Mouse (Mus musculus) adrenal gland, adult (tissue): ENCODE data around the gene B4galt5.
"Not testable (repeated sequence)": the region's sequence is repeated elsewhere in the genome, so short reads cannot be mapped to it uniquely, and the experiment has no call there.

Source experiments
- DNase-seq, 2 experiments: peaks; one replicate each; pipeline ENCODE4 v3.0.0; 2022 to 2023; ENCODE audit warnings: low spot score in 1 of 2; ENCODE audit not compliant: inconsistent age in 2 of 2

B4galt5 gene

DNA sequence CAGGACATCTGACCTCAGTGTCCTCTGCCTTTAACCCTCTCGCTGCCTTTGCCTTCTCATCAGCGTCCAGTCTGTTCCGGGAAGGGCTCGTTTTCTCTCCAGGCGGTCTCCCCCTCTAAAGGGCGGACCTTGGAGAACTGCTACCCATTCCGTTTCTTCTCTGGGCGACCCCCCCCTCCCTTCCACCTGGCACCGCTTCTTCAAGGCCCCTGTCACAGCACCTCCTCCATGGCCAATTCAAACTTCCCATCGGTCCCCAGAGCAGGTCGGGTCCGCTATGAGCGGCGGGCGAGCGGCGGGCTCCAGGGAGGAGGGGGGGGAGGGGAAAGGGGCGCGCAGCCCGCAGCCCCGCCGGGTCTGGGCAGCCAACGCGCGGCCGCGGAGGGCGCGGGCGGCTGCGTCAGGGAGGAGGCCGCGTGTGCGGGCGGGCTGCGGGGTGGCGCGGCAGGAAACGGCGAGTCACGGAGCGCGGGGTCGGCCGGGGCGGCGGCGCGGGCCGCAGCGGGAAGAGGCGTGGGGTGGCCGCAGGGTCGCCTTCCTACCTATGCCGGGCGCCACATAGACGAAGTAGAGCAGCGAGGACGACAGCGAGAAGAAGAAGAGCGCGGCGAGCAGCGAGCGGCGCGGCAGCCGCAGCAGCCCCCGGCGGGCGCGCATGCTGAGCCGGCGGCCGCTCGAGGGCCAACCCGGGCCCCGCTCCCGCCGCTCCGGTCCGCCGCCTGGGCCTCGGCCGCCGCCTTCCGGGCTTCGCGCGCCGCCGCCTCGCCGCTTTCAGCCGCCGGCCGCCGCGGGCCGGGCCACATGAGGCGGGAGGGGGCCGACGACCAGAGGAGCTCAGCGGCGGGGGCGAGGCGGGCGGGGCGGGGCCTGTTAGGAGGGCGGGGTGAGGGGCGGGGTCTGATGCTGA, at the start of gene B4galt5:
Gene B4galt5 (minus strand): TSS at position 808 of the 907 bp plus-strand sequence.
- peak; percentile 53 to 79 for DNase-seq

DNA sequence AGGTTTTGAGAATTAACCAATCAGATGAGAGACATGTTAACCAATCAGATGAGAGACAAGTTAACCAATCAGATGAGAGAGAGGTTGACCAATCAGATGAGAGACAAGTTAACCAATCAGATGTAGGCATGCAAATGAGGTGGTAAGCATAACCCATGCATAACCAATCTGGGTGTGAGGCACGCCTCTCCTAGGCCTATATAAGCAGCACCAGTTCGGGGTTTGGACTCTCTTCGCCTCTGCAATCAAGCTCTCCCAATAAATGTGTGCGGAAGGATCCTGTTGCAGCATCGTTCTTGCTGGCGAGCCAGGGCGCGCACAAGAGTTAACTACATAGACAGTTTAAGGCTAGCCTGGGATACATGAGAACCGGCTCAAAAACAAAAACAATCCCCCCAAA, 47.4 kb upstream of the B4galt5 start:
- not testable (repeated sequence) for DNase-seq

GRCm38 (mm10) chr2:167394426-167394825, 45.4 kb upstream of the B4galt5 start:
- DNase-seq: no peak

DNA sequence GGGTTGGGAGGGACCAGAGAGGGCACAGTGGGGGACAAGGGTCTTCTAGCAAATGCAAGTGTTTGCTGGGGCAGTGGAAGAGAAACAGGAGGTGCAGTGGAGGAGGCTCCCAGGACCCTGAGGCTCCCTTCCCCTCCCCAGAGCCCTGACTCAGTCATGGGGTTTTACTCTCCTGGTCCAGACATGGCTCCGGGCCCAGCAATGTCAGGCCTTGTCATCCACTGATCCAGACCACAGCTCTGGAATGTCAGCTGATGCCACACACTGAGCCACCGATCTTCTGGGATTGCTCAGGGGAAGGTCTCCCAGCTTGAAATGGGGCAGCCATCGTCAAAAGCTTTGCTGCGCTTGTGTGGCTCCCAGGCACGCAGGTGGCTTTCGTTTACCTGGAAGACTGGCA, 38.0 kb upstream of the B4galt5 start:
- peak in 1 of 2 experiments; percentile 47 for DNase-seq

- DNase-seq: no peak
Measured at GRCm38 (mm10) chr2:167386456-167386855, 37.5 kb upstream of the B4galt5 start.

DNA sequence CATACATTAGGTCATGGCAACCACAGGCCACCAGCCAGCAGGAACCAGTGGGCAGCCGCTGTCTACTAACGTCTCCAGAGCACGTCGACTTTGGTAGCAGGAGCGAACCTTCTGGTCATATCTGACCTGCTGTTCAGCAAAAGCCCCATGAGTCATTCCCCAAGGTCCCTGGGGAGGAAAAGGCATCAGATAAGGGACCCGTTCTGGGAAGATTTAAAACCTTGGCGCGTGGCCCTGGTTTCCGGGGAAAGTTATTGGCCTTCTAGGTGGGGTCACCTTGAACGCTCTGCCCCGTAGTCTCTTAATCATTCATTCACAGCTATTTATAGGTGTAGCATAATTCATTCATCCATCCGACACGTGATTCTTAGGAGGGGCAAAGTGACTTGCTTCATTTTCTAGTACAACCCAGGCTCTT, 34.7 kb upstream of the B4galt5 start:
- peak; percentile 98 to 99 for DNase-seq

DNA sequence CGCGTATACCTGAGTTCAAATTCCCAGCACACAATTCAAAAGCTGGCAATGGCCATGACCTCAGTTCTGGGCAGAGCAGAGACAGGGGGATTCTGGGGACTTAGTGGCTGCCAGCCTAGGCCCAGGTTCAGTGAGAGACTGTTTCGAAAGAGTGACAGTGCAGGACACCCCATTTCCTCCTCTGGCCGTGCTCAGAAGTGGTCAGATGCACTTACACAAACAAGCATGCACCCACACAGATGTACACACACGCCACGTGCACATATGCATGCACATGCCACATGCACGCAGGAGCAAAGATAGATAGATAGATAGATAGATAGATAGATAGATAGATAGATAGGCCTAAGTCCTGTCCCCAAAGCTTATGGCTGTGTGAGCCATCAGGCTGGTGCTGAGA, 33.4 kb upstream of the B4galt5 start:
- no peak for DNase-seq

DNA sequence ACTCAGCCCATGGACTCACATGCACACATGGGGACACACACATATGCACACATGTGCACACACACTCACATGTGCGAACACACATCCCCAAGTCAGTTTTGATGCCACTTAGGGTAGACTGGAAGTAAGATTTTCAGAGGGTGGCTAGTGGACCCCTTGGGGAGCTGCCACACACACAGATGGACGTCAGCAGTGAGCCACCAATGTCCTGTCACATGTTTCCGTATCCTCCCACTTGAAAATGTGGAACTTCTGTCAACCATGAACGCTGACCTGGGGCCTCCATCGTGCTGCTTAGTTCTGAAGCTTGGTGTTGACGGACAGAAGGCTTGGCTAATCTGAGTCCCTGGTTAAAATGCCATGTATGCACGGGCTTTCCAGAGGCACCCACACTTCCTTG, 32.6 kb upstream of the B4galt5 start:
- no peak for DNase-seq

DNA sequence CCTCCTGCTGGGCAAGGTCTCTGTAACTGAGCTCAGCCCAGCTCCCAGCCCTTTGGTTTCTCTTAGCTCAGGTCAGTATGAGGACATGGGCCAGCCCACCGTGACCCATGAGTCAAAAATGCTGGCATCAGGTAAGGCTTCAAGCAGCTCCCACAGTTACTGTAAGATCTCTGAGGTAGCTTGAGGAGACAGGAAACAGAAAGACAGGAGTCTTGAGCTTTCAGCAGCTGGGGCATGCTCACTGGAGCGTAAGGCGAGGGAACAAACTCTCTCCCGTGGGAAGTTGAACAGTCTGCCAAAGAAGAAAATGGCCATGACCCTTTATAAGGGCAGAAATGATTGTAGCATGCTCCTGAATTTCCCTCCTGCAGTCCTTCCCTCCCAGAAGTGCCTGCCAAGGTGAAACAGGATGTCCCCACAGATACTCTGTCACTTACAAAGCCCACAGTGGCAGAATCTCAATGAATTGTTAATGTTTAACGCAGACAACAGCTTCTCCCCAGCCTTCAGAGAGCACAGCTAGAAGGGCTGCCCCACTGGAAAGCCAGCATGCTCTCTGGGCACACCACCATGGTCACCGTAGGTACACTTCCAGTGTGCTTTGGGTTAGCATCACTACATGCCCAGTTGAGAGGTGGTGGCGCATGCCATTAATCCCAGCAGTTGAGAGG, 31.8 kb upstream of the B4galt5 start:
- peak; percentile 63 to 84 for DNase-seq

GRCm38 (mm10) chr2:167378972-167379371, 30.0 kb upstream of the B4galt5 start:
- peak; percentile 67 to 84 for DNase-seq

DNA sequence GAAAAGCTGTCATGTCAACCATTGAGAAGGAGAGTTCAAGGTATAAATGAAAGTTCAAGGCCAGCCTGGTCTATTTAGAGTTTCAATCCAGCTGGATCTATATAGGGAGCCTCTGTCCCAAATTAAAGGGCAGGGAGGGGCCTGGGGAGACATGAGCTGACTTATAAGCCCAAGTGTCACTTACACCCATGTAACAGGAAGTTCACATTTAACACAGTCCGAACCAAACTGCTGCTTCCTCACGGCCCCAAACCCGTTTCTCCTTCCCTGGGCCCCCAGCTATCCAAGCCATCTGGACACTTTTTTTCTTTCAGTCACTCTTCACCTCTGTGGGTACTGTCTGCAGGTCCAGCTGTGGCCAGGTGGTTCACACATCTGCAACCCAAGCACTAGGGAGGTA, 28.7 kb upstream of the B4galt5 start:
- peak in 1 of 2 experiments; percentile 63 for DNase-seq

- peak; percentile 40 to 71 for DNase-seq
Measured at GRCm38 (mm10) chr2:167376160-167376564, 27.2 kb upstream of the B4galt5 start.

GRCm38 (mm10) chr2:167375688-167376087, 26.7 kb upstream of the B4galt5 start:
- no peak for DNase-seq

DNA sequence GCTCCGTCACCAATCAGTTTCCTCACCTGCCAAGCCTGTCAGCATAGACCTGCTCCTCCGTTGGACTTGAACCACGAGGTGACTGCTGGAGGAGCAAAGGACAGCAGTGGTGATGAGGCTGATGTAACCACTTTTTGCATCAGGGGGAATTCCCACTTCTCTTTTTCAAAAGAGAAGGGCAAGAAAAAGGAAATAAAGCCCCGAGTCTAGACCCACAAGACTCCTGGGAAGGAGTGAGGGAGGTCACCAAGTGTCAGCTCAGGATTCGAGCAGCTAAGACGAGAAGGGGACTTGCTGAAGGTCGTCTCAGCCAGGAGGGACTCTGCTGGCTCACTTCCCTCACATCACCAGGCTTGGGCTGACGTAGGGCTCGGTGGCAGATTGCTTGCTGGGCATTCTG, 26.2 kb upstream of the B4galt5 start:
- peak in 1 of 2 experiments; percentile 62 for DNase-seq

DNA sequence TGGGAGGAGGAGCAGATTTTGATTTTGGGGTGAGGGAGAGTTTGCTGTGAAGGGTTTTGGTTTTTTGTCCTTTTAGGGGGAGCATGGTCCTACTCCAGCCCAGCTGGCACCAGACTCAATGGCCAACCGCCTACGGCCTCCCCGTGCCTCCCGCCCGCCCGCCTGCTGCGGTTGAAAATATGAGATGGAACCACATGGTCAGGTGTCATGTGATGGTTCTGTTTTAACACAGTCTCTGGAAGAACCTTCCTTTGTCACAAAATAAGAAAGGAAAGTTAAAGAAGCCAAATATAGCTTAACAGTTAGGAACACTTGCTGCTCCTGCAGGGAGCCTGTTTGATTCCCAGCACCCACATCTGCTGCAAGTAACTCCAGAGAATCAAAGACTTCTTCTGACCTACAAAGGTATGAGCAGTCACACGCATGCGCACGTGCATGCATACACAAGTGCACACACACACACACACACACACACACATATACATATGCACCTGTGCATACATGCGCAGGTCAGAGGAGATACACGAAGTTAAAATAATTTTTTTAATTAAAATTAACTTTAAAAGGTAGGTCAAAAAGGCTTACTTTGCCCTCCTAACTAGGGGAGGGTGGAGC, 25.3 kb upstream of the B4galt5 start:
- DNase-seq: no peak

DNA sequence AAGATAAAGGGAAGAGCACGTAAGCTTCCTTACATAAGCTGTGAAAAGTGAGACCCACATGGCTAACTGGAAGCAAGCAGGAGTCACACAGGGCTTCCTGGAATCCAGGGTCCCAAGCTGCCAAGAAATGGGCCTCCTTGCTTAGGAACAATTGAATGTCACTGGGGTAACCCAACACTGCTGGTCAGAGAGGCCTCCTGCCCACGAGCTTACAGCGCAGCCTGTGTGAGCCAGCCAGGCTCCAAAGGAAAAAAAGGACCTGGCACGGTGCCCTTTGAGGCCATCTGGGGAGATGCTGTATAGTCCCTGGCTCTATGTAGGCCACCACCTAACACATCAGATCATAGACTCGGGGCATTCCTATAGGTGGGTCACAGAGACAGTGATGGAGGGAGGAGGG, 24.3 kb upstream of the B4galt5 start:
- DNase-seq: peak; percentile 67 to 87

- DNase-seq: peak in 1 of 2 experiments; percentile 83
Measured at GRCm38 (mm10) chr2:167371506-167371905, 22.5 kb upstream of the B4galt5 start.

GRCm38 (mm10) chr2:167368328-167368727, 19.3 kb upstream of the B4galt5 start:
- DNase-seq: peak in 1 of 2 experiments; percentile 52

GRCm38 (mm10) chr2:167367777-167368281, 18.8 kb upstream of the B4galt5 start:
- no peak for DNase-seq

GRCm38 (mm10) chr2:167367325-167367724, 18.3 kb upstream of the B4galt5 start:
- DNase-seq: no peak

DNA sequence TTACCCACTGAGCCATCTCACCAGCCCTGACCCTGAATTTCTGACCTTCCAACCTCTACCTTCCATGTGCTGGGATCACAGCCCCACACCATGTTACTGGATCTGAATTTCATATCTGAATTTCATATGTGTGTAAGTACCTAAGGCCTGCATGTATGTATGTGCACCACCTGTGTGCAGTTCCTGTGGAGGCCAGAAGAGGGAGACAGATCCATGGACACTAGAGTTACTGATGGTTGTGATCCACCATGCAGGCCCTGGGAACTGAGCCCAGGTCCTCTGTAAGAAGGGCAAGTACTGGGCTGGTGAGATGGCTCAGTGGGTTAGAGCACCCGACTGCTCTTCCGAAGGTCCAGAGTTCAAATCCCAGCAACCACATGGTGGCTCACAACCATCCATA, 16.1 kb upstream of the B4galt5 start:
- no peak for DNase-seq
